Mouse (Mus musculus): ENCODE measurements around the gene Gnat2. TPM values are rescaled to one million over a fixed set of nuclear protein-coding genes. Genes with fewer than 3 reads are reported as not detected.

The Gnat2 gene
- 1.3 TPM in 2 replicates for polyA plus RNA-seq (2015; fragmentation: Nextera tagmentation; extraction: Ambion mirVana)

DNA sequence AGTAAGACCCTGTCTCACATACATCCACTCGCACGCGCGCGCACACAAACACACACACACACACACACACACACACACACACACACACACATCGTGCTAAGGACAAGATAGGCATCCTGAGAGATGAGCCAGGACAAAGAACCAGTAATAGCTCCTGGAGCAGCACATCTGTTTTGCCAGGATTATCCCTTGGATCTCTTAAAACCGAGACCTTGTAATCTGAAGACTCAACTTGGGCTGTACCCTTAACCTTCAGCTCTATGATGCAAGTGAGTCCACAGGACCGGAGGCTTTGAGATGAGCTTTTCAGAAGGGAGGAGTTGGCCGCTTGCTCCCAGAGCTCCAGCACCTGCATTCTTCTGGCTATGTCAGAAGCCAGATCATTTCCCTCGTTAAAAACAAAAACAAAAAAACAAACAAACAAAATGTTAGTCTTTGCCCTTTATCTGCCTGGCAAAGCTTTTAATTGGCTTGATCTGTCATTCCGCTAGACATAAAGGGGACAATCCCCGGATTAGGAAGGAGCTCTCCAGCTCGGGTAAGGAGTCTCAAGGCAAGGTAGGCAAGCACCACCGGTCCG is at the start of gene Gnat2:
Gene Gnat2, plus strand, starts transcription at position 254 of the 580 bp plus-strand sequence.
- H3K27ac ChIP-seq (ENCODE audit: low read length), result no peak within 1 kb of the TSS
- 80% methylated on average over 15 of the region's 15 CpGs for WGBS
- no peak for ATAC-seq (ENCODE audit: insufficient read depth, low FRiP score)

GRCm38 (mm10) chr3:108044394-108045140 is 48.0 kb upstream of the Gnat2 start, which contains the start of gene Gstm4:
Gstm4 (minus strand) TSS chr3:108044894.
- H3K36me3 ChIP-seq (ENCODE audit: control insufficient read depth, insufficient read depth, low read length), result no peaks in the 10 kb centered on the region
- peak within 1 kb of the TSS; percentile 80 for H3K27ac ChIP-seq (ENCODE audit: low read length)
- H3K9me3 ChIP-seq (replicated peaks; ENCODE audit: control insufficient read depth, low read length), result no peaks in the 10 kb centered on the region
- no peaks in the 10 kb centered on the region for H3K27me3 ChIP-seq (ENCODE audit: control insufficient read depth, insufficient read depth, low read length)
- 4% methylated on average over 29 of the region's 29 CpGs for WGBS
- peak; percentile 94 for ATAC-seq (ENCODE audit: insufficient read depth, low FRiP score)
- H3K9ac ChIP-seq (ENCODE audit: low read length), result peak within 1 kb of the TSS; percentile 80
- peak within 1 kb of the TSS; percentile 62 for H3K4me3 ChIP-seq (replicated peaks; ENCODE audit: low read length)
- peaks cover 13% of the 10 kb centered on the region; the same call in 1 of the 2 replicates for H3K4me1 ChIP-seq (ENCODE audit: control insufficient read depth, insufficient read depth, low read length)
- H3K4me2 ChIP-seq (ENCODE audit: low read depth, low read length), result peak within 1 kb of the TSS; percentile 93

More for the DNA sequence above, at the start of gene Gnat2:
- H3K4me2 ChIP-seq (ENCODE audit: low read depth, low read length), result no peak within 1 kb of the TSS
- H3K36me3 ChIP-seq (ENCODE audit: control insufficient read depth, insufficient read depth, low read length), result no peaks in the 10 kb centered on the region
- no peaks in the 10 kb centered on the region for H3K27me3 ChIP-seq (ENCODE audit: control insufficient read depth, insufficient read depth, low read length)
- no peaks in the 10 kb centered on the region for H3K9me3 ChIP-seq (replicated peaks; ENCODE audit: control insufficient read depth, low read length)
- H3K4me3 ChIP-seq (replicated peaks; ENCODE audit: low read length), result no peak within 1 kb of the TSS
- H3K4me1 ChIP-seq (ENCODE audit: control insufficient read depth, insufficient read depth, low read length), result peaks cover 23% of the 10 kb centered on the region
- H3K9ac ChIP-seq (ENCODE audit: low read length), result no peak within 1 kb of the TSS

DNA sequence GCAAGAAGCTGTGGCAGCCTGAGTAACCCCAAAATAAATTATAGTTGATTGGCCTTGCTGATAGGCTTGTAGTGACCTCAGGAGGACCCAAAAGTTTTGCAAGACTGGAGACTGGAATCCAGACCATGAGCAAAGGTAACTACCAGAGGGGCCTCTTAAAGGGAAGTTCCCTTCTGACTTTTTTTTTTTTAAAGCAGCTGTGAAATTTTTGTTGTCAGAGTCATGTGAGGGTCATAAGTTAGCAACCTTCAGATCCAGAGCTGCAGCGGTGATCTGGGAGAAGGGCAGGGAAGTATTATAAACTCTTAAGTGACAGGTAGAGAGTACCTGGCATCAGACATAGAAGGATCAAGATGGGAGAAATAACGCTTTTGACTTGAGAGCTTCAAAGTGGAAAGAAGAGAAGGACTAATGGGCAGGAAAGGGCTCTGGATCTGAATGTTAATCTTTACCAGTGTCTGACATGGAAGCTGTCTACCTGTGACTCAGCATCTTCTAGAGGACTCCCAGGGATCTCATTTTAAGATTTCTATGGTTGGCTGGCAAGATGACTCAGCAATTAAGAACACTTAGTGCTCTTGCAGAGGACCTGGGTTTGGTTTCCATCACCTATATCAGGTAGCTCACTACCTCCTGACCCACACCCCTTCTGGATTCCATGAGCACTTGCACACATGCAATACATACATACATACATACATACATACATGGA is 45.5 kb upstream of the Gnat2 start:
- H3K36me3 ChIP-seq (ENCODE audit: control insufficient read depth, insufficient read depth, low read length), result no peaks in the 10 kb centered on the region
- no peak overlapping the region for H3K4me3 ChIP-seq (replicated peaks; ENCODE audit: low read length)
- 77% methylated on average over 2 of the region's 2 CpGs for WGBS
- H3K4me1 ChIP-seq (ENCODE audit: control insufficient read depth, insufficient read depth, low read length), result peaks cover 10% of the 10 kb centered on the region; the same call in 1 of the 2 replicates
- H3K9me3 ChIP-seq (replicated peaks; ENCODE audit: control insufficient read depth, low read length), result no peaks in the 10 kb centered on the region
- H3K27me3 ChIP-seq (ENCODE audit: control insufficient read depth, insufficient read depth, low read length), result no peaks in the 10 kb centered on the region
- no peak overlapping the region for H3K4me2 ChIP-seq (ENCODE audit: low read depth, low read length)
- no peak overlapping the region for H3K27ac ChIP-seq (ENCODE audit: low read length)
- ATAC-seq (ENCODE audit: insufficient read depth, low FRiP score), result no peak
- no peak overlapping the region for H3K9ac ChIP-seq (ENCODE audit: low read length)

GRCm38 (mm10) chr3:108048306-108048705 is 44.3 kb upstream of the Gnat2 start:
- no peaks in the 10 kb centered on the region for H3K27me3 ChIP-seq (ENCODE audit: control insufficient read depth, insufficient read depth, low read length)
- no peaks in the 10 kb centered on the region for H3K36me3 ChIP-seq (ENCODE audit: control insufficient read depth, insufficient read depth, low read length)
- H3K9me3 ChIP-seq (replicated peaks; ENCODE audit: control insufficient read depth, low read length), result no peaks in the 10 kb centered on the region
- H3K4me2 ChIP-seq (ENCODE audit: low read depth, low read length), result no peak overlapping the region
- no peak for ATAC-seq (ENCODE audit: insufficient read depth, low FRiP score)
- WGBS, result 53% methylated on average over 3 of the region's 3 CpGs
- H3K27ac ChIP-seq (ENCODE audit: low read length), result no peak overlapping the region
- peaks cover 10% of the 10 kb centered on the region; the same call in 1 of the 2 replicates for H3K4me1 ChIP-seq (ENCODE audit: control insufficient read depth, insufficient read depth, low read length)
- no peak overlapping the region for H3K4me3 ChIP-seq (replicated peaks; ENCODE audit: low read length)
- H3K9ac ChIP-seq (ENCODE audit: low read length), result no peak overlapping the region

- H3K4me1 ChIP-seq (ENCODE audit: control insufficient read depth, insufficient read depth, low read length), result no peaks in the 10 kb centered on the region
- no peak overlapping the region for H3K9ac ChIP-seq (ENCODE audit: low read length)
- H3K4me2 ChIP-seq (ENCODE audit: low read depth, low read length), result no peak overlapping the region
- H3K27me3 ChIP-seq (ENCODE audit: control insufficient read depth, insufficient read depth, low read length), result no peaks in the 10 kb centered on the region
- no peaks in the 10 kb centered on the region for H3K9me3 ChIP-seq (replicated peaks; ENCODE audit: control insufficient read depth, low read length)
- ATAC-seq (ENCODE audit: insufficient read depth, low FRiP score), result no peak
- H3K27ac ChIP-seq (ENCODE audit: low read length), result no peak overlapping the region
- no peaks in the 10 kb centered on the region for H3K36me3 ChIP-seq (ENCODE audit: control insufficient read depth, insufficient read depth, low read length)
- 88% methylated on average over 5 of the region's 5 CpGs for whole genome bisulfite sequencing
- H3K4me3 ChIP-seq (replicated peaks; ENCODE audit: low read length), result no peak overlapping the region
Observed at GRCm38 (mm10) chr3:108050493-108050892, 42.1 kb upstream of the Gnat2 start.

- Histone ChIP-seq H3K4me2 (ENCODE audit: low read depth, low read length) (peak overlapping the region; percentile 35), H3K4me3 (replicated peaks; ENCODE audit: low read length) (no peak overlapping the region), H3K9me3 (replicated peaks; ENCODE audit: control insufficient read depth, low read length) (no peaks in the 10 kb centered on the region), H3K4me1 (ENCODE audit: control insufficient read depth, insufficient read depth, low read length) (no peaks in the 10 kb centered on the region), H3K36me3 (ENCODE audit: control insufficient read depth, insufficient read depth, low read length) (no peaks in the 10 kb centered on the region), H3K27ac (ENCODE audit: low read length) (no peak overlapping the region), H3K9ac (ENCODE audit: low read length) (0 out of 2 replicates have a peak overlapping the region, but pooled peaks have one; percentile 31), H3K27me3 (ENCODE audit: control insufficient read depth, insufficient read depth, low read length) (no peaks in the 10 kb centered on the region)
- 0 out of 2 replicates have a peak, but pooled peaks have one; percentile 18 for ATAC-seq (ENCODE audit: insufficient read depth, low FRiP score)
- WGBS, result 15% methylated on average over 7 of the region's 7 CpGs
Observed at GRCm38 (mm10) chr3:108061420-108061819, 31.2 kb upstream of the Gnat2 start.

GRCm38 (mm10) chr3:108062648-108063047 is 29.9 kb upstream of the Gnat2 start:
- Histone ChIP-seq H3K27me3 (ENCODE audit: control insufficient read depth, insufficient read depth, low read length) (no peaks in the 10 kb centered on the region), H3K4me3 (replicated peaks; ENCODE audit: low read length) (no peak overlapping the region), H3K9me3 (replicated peaks; ENCODE audit: control insufficient read depth, low read length) (no peaks in the 10 kb centered on the region), H3K9ac (ENCODE audit: low read length) (no peak overlapping the region), H3K4me1 (ENCODE audit: control insufficient read depth, insufficient read depth, low read length) (no peaks in the 10 kb centered on the region), H3K27ac (ENCODE audit: low read length) (no peak overlapping the region), H3K4me2 (ENCODE audit: low read depth, low read length) (no peak overlapping the region), H3K36me3 (ENCODE audit: control insufficient read depth, insufficient read depth, low read length) (no peaks in the 10 kb centered on the region)
- ATAC-seq (ENCODE audit: insufficient read depth, low FRiP score), result no peak
- WGBS, result 76% methylated on average over 8 of the region's 8 CpGs

DNA sequence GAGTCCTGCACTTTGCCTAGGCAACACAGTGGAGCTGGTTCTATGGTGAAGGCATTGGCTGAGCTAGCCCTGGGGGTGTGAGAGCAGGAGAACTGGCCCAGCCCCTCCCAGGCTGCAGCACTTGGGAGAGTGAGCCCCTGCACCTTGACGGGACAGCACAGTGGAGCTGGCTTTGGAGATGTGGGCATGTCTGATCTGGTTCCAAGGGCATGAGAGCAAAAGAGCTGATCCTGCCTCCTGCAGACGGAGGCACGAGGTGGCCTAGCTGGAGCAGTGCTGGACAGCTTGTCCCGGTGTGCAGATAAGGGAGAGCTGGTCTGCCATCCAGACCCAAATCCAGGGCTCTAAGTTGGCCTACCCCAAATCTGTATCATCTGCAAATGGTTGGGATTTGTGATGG is 27.9 kb upstream of the Gnat2 start:
- Histone ChIP-seq H3K9ac (ENCODE audit: low read length) (no peak overlapping the region), H3K4me3 (replicated peaks; ENCODE audit: low read length) (no peak overlapping the region), H3K4me2 (ENCODE audit: low read depth, low read length) (no peak overlapping the region), H3K36me3 (ENCODE audit: control insufficient read depth, insufficient read depth, low read length) (no peaks in the 10 kb centered on the region), H3K4me1 (ENCODE audit: control insufficient read depth, insufficient read depth, low read length) (peaks cover 6% of the 10 kb centered on the region), H3K27me3 (ENCODE audit: control insufficient read depth, insufficient read depth, low read length) (no peaks in the 10 kb centered on the region), H3K27ac (ENCODE audit: low read length) (no peak overlapping the region), H3K9me3 (replicated peaks; ENCODE audit: control insufficient read depth, low read length) (no peaks in the 10 kb centered on the region)
- no peak; the same call in 1 of the 2 replicates for ATAC-seq (ENCODE audit: insufficient read depth, low FRiP score)
- 61% methylated on average over 4 of the region's 4 CpGs for WGBS

GRCm38 (mm10) chr3:108065551-108065950 is 27.0 kb upstream of the Gnat2 start:
- no peaks in the 10 kb centered on the region for H3K9me3 ChIP-seq (replicated peaks; ENCODE audit: control insufficient read depth, low read length)
- H3K27ac ChIP-seq (ENCODE audit: low read length), result no peak overlapping the region
- H3K4me1 ChIP-seq (ENCODE audit: control insufficient read depth, insufficient read depth, low read length), result peaks cover 7% of the 10 kb centered on the region
- no peak for ATAC-seq (ENCODE audit: insufficient read depth, low FRiP score)
- H3K27me3 ChIP-seq (ENCODE audit: control insufficient read depth, insufficient read depth, low read length), result no peaks in the 10 kb centered on the region
- 80% methylated on average over 9 of the region's 9 CpGs for WGBS
- H3K9ac ChIP-seq (ENCODE audit: low read length), result no peak overlapping the region
- no peak overlapping the region for H3K4me2 ChIP-seq (ENCODE audit: low read depth, low read length)
- no peaks in the 10 kb centered on the region for H3K36me3 ChIP-seq (ENCODE audit: control insufficient read depth, insufficient read depth, low read length)
- no peak overlapping the region for H3K4me3 ChIP-seq (replicated peaks; ENCODE audit: low read length)

Data from stomach, embryonic 16.5 days (tissue).